Mouse (Mus musculus) stomach, embryonic 14.5 days (tissue): Measurements from ENCODE around the gene Tfap2e. TPM values are rescaled to one million over a fixed set of nuclear protein-coding genes. Genes with fewer than 3 reads are reported as not detected.

Experiments used
- ATAC-seq: fragments of 200-750 bp; cut with Nextera tagmentation; 2 replicates; pipeline ENCODE4 v1.8.0; 2017; ENCODE audit warnings: low read depth, moderate TSS enrichment; ENCODE audit not compliant: insufficient number of reproducible peaks, insufficient read depth, low FRiP score
- H3K27ac ChIP-seq: fragments of 300-500 bp; sonication (generic); 2 replicates; pipeline ENCODE4 v1.5.1; 2014; ENCODE audit warnings: mild to moderate bottlenecking, low read length, moderate library complexity, mixed read lengths
- H3K27me3 ChIP-seq: fragments of 300-500 bp; sonication (generic); 2 replicates; pipeline ENCODE4 v1.6.1; 2014; ENCODE audit warnings: low read length, control low read depth, mixed read lengths; ENCODE audit not compliant: control insufficient read depth, insufficient read depth
- H3K36me3 ChIP-seq: fragments of 300-500 bp; sonication (generic); 2 replicates; pipeline ENCODE4 v1.6.1; 2014; ENCODE audit warnings: mild to moderate bottlenecking, control low read depth, low read length, moderate library complexity, mixed read lengths; ENCODE audit not compliant: control insufficient read depth, insufficient read depth
- H3K4me1 ChIP-seq: fragments of 300-500 bp; sonication (generic); 2 replicates; pipeline ENCODE4 v1.6.1; 2014; ENCODE audit warnings: low read length, control low read depth, mixed read lengths; ENCODE audit not compliant: control insufficient read depth, insufficient read depth
- H3K4me2 ChIP-seq: fragments of 300-500 bp; sonication (generic); replicated peaks from 2 replicates; pipeline ENCODE4 v1.6.1; 2014; ENCODE audit warnings: low read depth, low read length, control low read depth
- H3K4me3 ChIP-seq: fragments of 300-500 bp; sonication (generic); 2 replicates; pipeline ENCODE4 v1.5.1; 2014; ENCODE audit warnings: low read depth, low read length, control low read depth
- H3K9ac ChIP-seq: fragments of 300-500 bp; sonication (generic); replicated peaks from 2 replicates; pipeline ENCODE4 v1.6.1; 2014; ENCODE audit warnings: low read depth, mild to moderate bottlenecking, control low read depth, low read length, moderate library complexity, mixed read lengths
- H3K9me3 ChIP-seq: fragments of 300-500 bp; sonication (generic); 2 replicates; pipeline ENCODE4 v1.6.1; 2016; ENCODE audit warnings: low read depth, low read length, control low read depth; ENCODE audit not compliant: control insufficient read depth
- WGBS: fragments of 180-500 bp; shearing (Covaris S2); extraction: QIAGEN DNeasy Blood & Tissue Kit; methylation state at CpG from one replicate; pipeline ENCODE4 v1.1.7; 2014; 5-methylcytosine and 5-hydroxymethylcytosine counted together
- polyA plus RNA-seq: library from polyadenylated mRNA; unstranded; fragments of >200 nt; fragmentation: Nextera tagmentation; extraction: Ambion mirVana; gene quantifications from 2 replicates; pipeline ENCODE4 v1.2.1, GENCODE M21; 2014

Tfap2e gene
- polyA plus RNA-seq, 1 experiment from 2014 or later: not detected

GRCm38 (mm10) chr4:126754231-126754611 is 18.2 kb upstream of the Tfap2e start:
- Histone ChIP-seq H3K9ac (peak overlapping the region; percentile 59), H3K9me3 (no peaks in the 10 kb centered on the region), H3K27me3 (no peaks in the 10 kb centered on the region), H3K4me2 (peak overlapping the region; percentile 69), H3K27ac (peak overlapping the region; percentile 95), H3K4me1 (peaks cover 26% of the 10 kb centered on the region), H3K36me3 (peaks cover 7% of the 10 kb centered on the region; the same call in 1 of the 2 replicates), H3K4me3 (peak overlapping the region; percentile 91)
- 3% methylated on average over 12 of the region's 12 CpGs for WGBS
- no peak for ATAC-seq

- ATAC-seq: peak; percentile 99
- Histone ChIP-seq H3K4me3 (peak within 1 kb of the TSS; percentile 91), H3K9ac (peak within 1 kb of the TSS; percentile 59), H3K4me2 (peak within 1 kb of the TSS; percentile 99), H3K27ac (peak within 1 kb of the TSS; percentile 95), H3K27me3 (no peaks in the 10 kb centered on the region), H3K4me1 (peaks cover 26% of the 10 kb centered on the region), H3K9me3 (no peaks in the 10 kb centered on the region), H3K36me3 (peaks cover 13% of the 10 kb centered on the region)
- under 1% methylated on average over 66 of the region's 71 CpGs for WGBS
Observed at GRCm38 (mm10) chr4:126753268-126754230, 17.5 kb upstream of the Tfap2e start, which contains the start of the genes Ncdn and AU040320. Gene Ncdn, minus strand, starts transcription at chr4:126753438. Gene AU040320, plus strand, starts transcription at chr4:126753544.

- Histone ChIP-seq H3K36me3 (peaks cover 20% of the 10 kb centered on the region), H3K9me3 (no peaks in the 10 kb centered on the region), H3K9ac (peak overlapping the region; percentile 59), H3K4me2 (peak overlapping the region; percentile 99), H3K27ac (no peak overlapping the region), H3K4me1 (peaks cover 26% of the 10 kb centered on the region), H3K27me3 (no peaks in the 10 kb centered on the region), H3K4me3 (peak overlapping the region; percentile 91)
- WGBS: 0% methylated on average over 23 of the region's 23 CpGs
- ATAC-seq: no peak
Observed at GRCm38 (mm10) chr4:126752608-126753141, 16.6 kb upstream of the Tfap2e start.

- peaks cover 26% of the 10 kb centered on the region for H3K4me1 ChIP-seq
- 9% methylated on average over 13 of the region's 13 CpGs for WGBS
- ATAC-seq: no peak
- H3K36me3 ChIP-seq: peaks cover 21% of the 10 kb centered on the region
- H3K9me3 ChIP-seq: no peaks in the 10 kb centered on the region
- H3K27ac ChIP-seq: no peak overlapping the region
- H3K4me3 ChIP-seq: peak overlapping the region; percentile 91
- peak overlapping the region; percentile 99 for H3K4me2 ChIP-seq
- H3K27me3 ChIP-seq: no peaks in the 10 kb centered on the region
- H3K9ac ChIP-seq: peak overlapping the region; percentile 59
Observed at GRCm38 (mm10) chr4:126752024-126752607, 16.1 kb upstream of the Tfap2e start.

GRCm38 (mm10) chr4:126751556-126752023 is 15.6 kb upstream of the Tfap2e start:
- Histone ChIP-seq H3K4me1 (peaks cover 26% of the 10 kb centered on the region), H3K9ac (no peak overlapping the region), H3K27me3 (no peaks in the 10 kb centered on the region), H3K4me3 (peak overlapping the region; percentile 91; the same call in 1 of the 2 replicates), H3K27ac (no peak overlapping the region), H3K4me2 (peak overlapping the region; percentile 99), H3K36me3 (peaks cover 26% of the 10 kb centered on the region), H3K9me3 (no peaks in the 10 kb centered on the region)
- ATAC-seq: no peak
- 64% methylated on average over 10 of the region's 10 CpGs for WGBS

- Histone ChIP-seq H3K4me1 (peaks cover 26% of the 10 kb centered on the region), H3K4me3 (no peak overlapping the region), H3K27ac (no peak overlapping the region), H3K27me3 (no peaks in the 10 kb centered on the region), H3K4me2 (peak overlapping the region; percentile 99; the same call in 1 of the 2 replicates), H3K9me3 (no peaks in the 10 kb centered on the region), H3K36me3 (peaks cover 32% of the 10 kb centered on the region), H3K9ac (no peak overlapping the region)
- no peak for ATAC-seq
- 69% methylated on average over 8 of the region's 8 CpGs for WGBS
Observed at GRCm38 (mm10) chr4:126750863-126751555, 15.0 kb upstream of the Tfap2e start.

GRCm38 (mm10) chr4:126750046-126750683 is 14.1 kb upstream of the Tfap2e start:
- H3K4me2 ChIP-seq: no peak overlapping the region
- peaks cover 39% of the 10 kb centered on the region for H3K36me3 ChIP-seq
- 85% methylated on average over 26 of the region's 26 CpGs for WGBS
- no peak overlapping the region; the same call in 1 of the 2 replicates for H3K9ac ChIP-seq
- H3K27ac ChIP-seq: no peak overlapping the region
- no peaks in the 10 kb centered on the region for H3K9me3 ChIP-seq
- H3K27me3 ChIP-seq: no peaks in the 10 kb centered on the region
- ATAC-seq: no peak
- H3K4me1 ChIP-seq: peaks cover 23% of the 10 kb centered on the region
- no peak overlapping the region for H3K4me3 ChIP-seq
